Mouse (Mus musculus): ENCODE measurements around the gene Usp29. TPM values are rescaled to one million over a fixed set of nuclear protein-coding genes. Genes with fewer than 3 reads are reported as not detected.

Usp29 gene
- polyA plus RNA-seq, 1 experiment = not detected

DNA sequence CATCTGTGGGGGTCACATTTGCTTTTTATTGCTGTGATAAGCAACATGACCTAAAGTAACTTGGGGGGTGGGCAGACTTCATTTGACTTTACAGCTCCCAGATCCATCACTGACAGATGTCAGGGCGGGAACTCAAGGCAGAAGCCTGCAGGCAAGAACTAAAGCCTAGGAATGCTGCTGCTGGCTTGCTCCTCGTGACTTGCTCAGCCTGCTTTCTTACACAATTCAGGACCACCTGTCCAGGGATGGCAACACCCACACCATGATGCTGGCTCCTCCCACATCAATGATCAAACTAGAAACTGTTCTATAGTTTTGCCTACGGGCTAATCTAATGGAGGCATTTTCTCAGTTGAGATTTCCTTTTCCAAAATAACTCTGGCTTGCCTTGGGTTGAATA, 63.4 kb downstream of the Usp29 start:
- WGBS = 81% methylated on average over 3 of the region's 3 CpGs
- TF ChIP-seq CTCF (IDR thresholded peaks at IDR 0.05; ENCODE audit: extremely low read depth, insufficient read depth, insufficient read length, insufficient replicate concordance) = no peak
- no peak for TF ChIP-seq POLR2A (IDR thresholded peaks at IDR 0.05; ENCODE audit: low read depth, low read length)
- Histone ChIP-seq H3K4me1 (ENCODE audit: control insufficient read depth, insufficient read depth, insufficient read length) (no peaks in the 10 kb centered on the region), H3K4me3 (ENCODE audit: extremely low read depth, insufficient read depth, insufficient read length) (no peak overlapping the region), H3K27me3 (ENCODE audit: control insufficient read depth, insufficient read depth, low read length) (no peaks in the 10 kb centered on the region), H3K27ac (ENCODE audit: insufficient read depth, low read length) (no peak overlapping the region), H3K36me3 (ENCODE audit: control insufficient read depth, insufficient read depth, low read length) (no peaks in the 10 kb centered on the region)
- DNase-seq (ENCODE audit: low read depth in 1 of 2, low spot score in 2 of 2) = no peak

DNA sequence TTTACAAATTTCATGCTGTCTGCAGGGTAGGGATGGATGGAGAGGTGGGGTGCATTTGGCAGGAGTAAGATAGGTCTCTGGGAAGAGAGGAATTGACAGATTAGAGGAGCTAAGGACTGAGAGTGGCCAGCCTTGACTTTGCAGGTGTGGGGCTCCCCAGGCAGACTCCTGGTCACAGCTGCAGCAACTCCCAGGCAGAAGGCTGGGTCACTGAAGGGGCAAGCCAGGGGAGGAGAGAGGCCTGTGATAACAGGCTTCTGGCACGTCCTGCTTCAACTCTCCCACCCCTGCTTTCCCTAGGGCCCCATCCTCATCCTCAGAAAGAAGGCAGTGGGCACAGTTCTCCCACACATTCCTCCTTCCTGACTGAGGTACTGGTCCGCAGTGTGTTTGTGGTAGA, 67.0 kb downstream of the Usp29 start:
- Histone ChIP-seq H3K27me3 (ENCODE audit: control insufficient read depth, insufficient read depth, low read length) (no peaks in the 10 kb centered on the region), H3K4me3 (ENCODE audit: extremely low read depth, insufficient read depth, insufficient read length) (no peak overlapping the region), H3K4me1 (ENCODE audit: control insufficient read depth, insufficient read depth, insufficient read length) (no peaks in the 10 kb centered on the region), H3K36me3 (ENCODE audit: control insufficient read depth, insufficient read depth, low read length) (no peaks in the 10 kb centered on the region), H3K27ac (ENCODE audit: insufficient read depth, low read length) (no peak overlapping the region)
- TF ChIP-seq POLR2A (IDR thresholded peaks at IDR 0.05; ENCODE audit: low read depth, low read length) (no peak), CTCF (IDR thresholded peaks at IDR 0.05; ENCODE audit: extremely low read depth, insufficient read depth, insufficient read length, insufficient replicate concordance) (no peak)
- no peak for DNase-seq (ENCODE audit: low read depth in 1 of 2, low spot score in 2 of 2)
- 58% methylated on average over 2 of the region's 2 CpGs for WGBS

- no peak for DNase-seq (ENCODE audit: low read depth in 1 of 2, low spot score in 2 of 2)
- H3K4me1 ChIP-seq (ENCODE audit: control insufficient read depth, insufficient read depth, insufficient read length) = no peaks in the 10 kb centered on the region
- H3K36me3 ChIP-seq (ENCODE audit: control insufficient read depth, insufficient read depth, low read length) = no peaks in the 10 kb centered on the region
- H3K27me3 ChIP-seq (ENCODE audit: control insufficient read depth, insufficient read depth, low read length) = no peaks in the 10 kb centered on the region
- TF ChIP-seq POLR2A (IDR thresholded peaks at IDR 0.05; ENCODE audit: low read depth, low read length) (no peak), CTCF (IDR thresholded peaks at IDR 0.05; ENCODE audit: extremely low read depth, insufficient read depth, insufficient read length, insufficient replicate concordance) (no peak)
- no peak overlapping the region for H3K27ac ChIP-seq (ENCODE audit: insufficient read depth, low read length)
- WGBS = 57% methylated on average over 9 of the region's 9 CpGs
- H3K4me3 ChIP-seq (ENCODE audit: extremely low read depth, insufficient read depth, insufficient read length) = no peak overlapping the region
Measured at GRCm38 (mm10) chr7:6799105-6799805, 68.9 kb downstream of the Usp29 start.

GRCm38 (mm10) chr7:6800586-6801441, 70.4 kb downstream of the Usp29 start:
- TF ChIP-seq CTCF (IDR thresholded peaks at IDR 0.05; ENCODE audit: extremely low read depth, insufficient read depth, insufficient read length, insufficient replicate concordance) (no peak), POLR2A (IDR thresholded peaks at IDR 0.05; ENCODE audit: low read depth, low read length) (no peak)
- WGBS = 79% methylated on average over 12 of the region's 12 CpGs
- Histone ChIP-seq H3K4me3 (ENCODE audit: extremely low read depth, insufficient read depth, insufficient read length) (no peak overlapping the region), H3K4me1 (ENCODE audit: control insufficient read depth, insufficient read depth, insufficient read length) (no peaks in the 10 kb centered on the region), H3K27me3 (ENCODE audit: control insufficient read depth, insufficient read depth, low read length) (no peaks in the 10 kb centered on the region), H3K36me3 (ENCODE audit: control insufficient read depth, insufficient read depth, low read length) (no peaks in the 10 kb centered on the region), H3K27ac (ENCODE audit: insufficient read depth, low read length) (no peak overlapping the region)
- DNase-seq (ENCODE audit: low read depth in 1 of 2, low spot score in 2 of 2) = no peak

GRCm38 (mm10) chr7:6801642-6802041, 71.3 kb downstream of the Usp29 start:
- no peak for DNase-seq (ENCODE audit: low read depth in 1 of 2, low spot score in 2 of 2)
- Histone ChIP-seq H3K27ac (ENCODE audit: insufficient read depth, low read length) (no peak overlapping the region), H3K27me3 (ENCODE audit: control insufficient read depth, insufficient read depth, low read length) (no peaks in the 10 kb centered on the region), H3K36me3 (ENCODE audit: control insufficient read depth, insufficient read depth, low read length) (no peaks in the 10 kb centered on the region), H3K4me1 (ENCODE audit: control insufficient read depth, insufficient read depth, insufficient read length) (no peaks in the 10 kb centered on the region), H3K4me3 (ENCODE audit: extremely low read depth, insufficient read depth, insufficient read length) (no peak overlapping the region)
- TF ChIP-seq CTCF (IDR thresholded peaks at IDR 0.05; ENCODE audit: extremely low read depth, insufficient read depth, insufficient read length, insufficient replicate concordance) (no peak), POLR2A (IDR thresholded peaks at IDR 0.05; ENCODE audit: low read depth, low read length) (no peak)
- WGBS = 85% methylated on average over 6 of the region's 6 CpGs

DNA sequence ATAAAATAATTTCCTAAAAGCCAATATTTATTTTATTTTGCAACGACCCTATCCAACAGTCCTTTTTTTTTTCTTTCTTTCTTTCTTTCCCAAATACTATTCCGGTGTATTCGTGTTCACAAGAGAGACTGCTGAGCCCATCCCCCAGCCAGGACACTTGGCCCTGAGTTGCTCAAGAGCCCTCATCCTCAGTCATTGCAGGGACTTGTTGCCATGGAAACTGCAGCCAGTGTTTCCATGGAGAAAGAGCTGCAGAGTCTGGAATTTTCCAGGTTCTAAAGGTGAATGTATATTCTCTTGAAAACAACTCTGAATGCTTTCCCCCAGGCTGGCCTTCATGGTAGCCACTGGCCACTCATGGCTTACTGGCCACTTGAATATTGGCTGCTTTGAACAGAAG, 80.2 kb downstream of the Usp29 start:
- Histone ChIP-seq H3K27me3 (ENCODE audit: control insufficient read depth, insufficient read depth, low read length) (no peaks in the 10 kb centered on the region), H3K36me3 (ENCODE audit: control insufficient read depth, insufficient read depth, low read length) (no peaks in the 10 kb centered on the region), H3K27ac (ENCODE audit: insufficient read depth, low read length) (no peak overlapping the region), H3K4me1 (ENCODE audit: control insufficient read depth, insufficient read depth, insufficient read length) (no peaks in the 10 kb centered on the region), H3K4me3 (ENCODE audit: extremely low read depth, insufficient read depth, insufficient read length) (no peak overlapping the region)
- TF ChIP-seq POLR2A (IDR thresholded peaks at IDR 0.05; ENCODE audit: low read depth, low read length) = no peak
- TF ChIP-seq CTCF (IDR thresholded peaks at IDR 0.05; ENCODE audit: extremely low read depth, insufficient read depth, insufficient read length, insufficient replicate concordance) = no peak
- 73% methylated on average over 3 of the region's 3 CpGs for WGBS
- no peak for DNase-seq (ENCODE audit: low read depth in 1 of 2, low spot score in 2 of 2)

GRCm38 (mm10) chr7:6814971-6815370, 84.6 kb downstream of the Usp29 start:
- no peak for DNase-seq (ENCODE audit: low read depth in 1 of 2, low spot score in 2 of 2)
- H3K4me3 ChIP-seq (ENCODE audit: extremely low read depth, insufficient read depth, insufficient read length) = no peak overlapping the region
- no peak overlapping the region for H3K27ac ChIP-seq (ENCODE audit: insufficient read depth, low read length)
- no peaks in the 10 kb centered on the region for H3K36me3 ChIP-seq (ENCODE audit: control insufficient read depth, insufficient read depth, low read length)
- no peaks in the 10 kb centered on the region for H3K27me3 ChIP-seq (ENCODE audit: control insufficient read depth, insufficient read depth, low read length)
- WGBS = 76% methylated on average over 8 of the region's 8 CpGs
- TF ChIP-seq CTCF (IDR thresholded peaks at IDR 0.05; ENCODE audit: extremely low read depth, insufficient read depth, insufficient read length, insufficient replicate concordance) = no peak
- no peak for TF ChIP-seq POLR2A (IDR thresholded peaks at IDR 0.05; ENCODE audit: low read depth, low read length)
- no peaks in the 10 kb centered on the region for H3K4me1 ChIP-seq (ENCODE audit: control insufficient read depth, insufficient read depth, insufficient read length)
